Mouse (Mus musculus) limb, embryonic 10.5 days (tissue): ENCODE data around the gene Tas2r144. TPM values are rescaled to one million over a fixed set of nuclear protein-coding genes. Genes with fewer than 3 reads are reported as not detected.

Experiments
- DNase-seq: peaks from one replicate; pipeline ENCODE4 v3.0.0-alpha.2; 2017; ENCODE audit warnings: low spot score
- H3K27ac ChIP-seq: fragments of 300-500 bp; sonication (generic); 2 replicates; pipeline ENCODE4 v1.5.1; 2016; ENCODE audit warnings: mild to moderate bottlenecking
- H3K27me3 ChIP-seq: fragments of 300-500 bp; sonication (generic); 2 replicates; pipeline ENCODE4 v1.6.1; 2016; ENCODE audit warnings: low read depth, mild to moderate bottlenecking; ENCODE audit not compliant: poor library complexity, severe bottlenecking
- H3K36me3 ChIP-seq: fragments of 300-500 bp; sonication (generic); 2 replicates; pipeline ENCODE4 v1.6.1; 2016; ENCODE audit warnings: mild to moderate bottlenecking, moderate library complexity
- H3K4me1 ChIP-seq: fragments of 300-500 bp; sonication (generic); 2 replicates; pipeline ENCODE4 v1.6.1; 2016
- H3K4me3 ChIP-seq: fragments of 300-500 bp; sonication (generic); 2 replicates; pipeline ENCODE4 v1.5.1; 2016; ENCODE audit warnings: mild to moderate bottlenecking, moderate library complexity
- H3K9me3 ChIP-seq: fragments of 300-500 bp; sonication (generic); replicated peaks from 2 replicates; pipeline ENCODE4 v1.6.1; 2016; ENCODE audit warnings: mild to moderate bottlenecking
- WGBS: fragments of 180-500 bp; shearing (Covaris S2); methylation state at CpG from one replicate; pipeline ENCODE4 v1.1.7; 2016; 5-methylcytosine and 5-hydroxymethylcytosine counted together
- polyA plus RNA-seq: library from polyadenylated mRNA; unstranded; fragments of >200 nt; fragmentation: Nextera tagmentation; extraction: Ambion mirVana; gene quantifications from 2 replicates; pipeline ENCODE4 v1.2.1, GENCODE M21; 2016

Gene Tas2r144
- polyA plus RNA-seq, result not detected in 2 replicates

- no peaks in the 10 kb centered on the region for H3K27me3 ChIP-seq
- no peaks in the 10 kb centered on the region for H3K36me3 ChIP-seq
- no peak for DNase-seq
- no peak within 1 kb of the TSS for H3K4me3 ChIP-seq
- H3K4me1 ChIP-seq, result no peaks in the 10 kb centered on the region
- H3K27ac ChIP-seq, result no peak within 1 kb of the TSS
- WGBS, result 91% methylated on average over 2 of the region's 2 CpGs
- no peaks in the 10 kb centered on the region for H3K9me3 ChIP-seq
Observed at GRCm38 (mm10) chr6:42215028-42215427, at the start of gene Tas2r144. Gene Tas2r144 (plus strand): TSS chr6:42215328.

DNA sequence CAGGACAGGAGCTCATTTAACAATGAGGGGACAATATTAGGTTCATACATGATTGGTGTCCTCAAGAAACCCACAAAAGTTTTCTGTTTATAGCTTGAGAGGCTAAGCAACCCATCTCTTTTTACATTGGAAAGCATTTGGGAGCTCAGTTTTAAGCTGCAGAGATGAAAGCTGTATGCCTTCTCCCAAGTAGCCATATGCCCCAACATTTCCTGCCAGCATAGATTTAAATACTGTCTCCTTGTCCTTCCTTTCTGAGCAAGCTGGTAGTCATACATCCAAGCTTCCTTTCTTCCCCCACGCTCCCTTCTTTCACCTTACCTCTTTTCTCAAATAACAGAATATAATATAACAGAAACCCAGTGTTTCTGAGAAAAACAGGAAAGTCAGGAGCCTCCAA, 32.7 kb upstream of the Tas2r144 start:
- 79% methylated on average over 1 of the region's 1 CpGs for WGBS
- DNase-seq, result no peak
- Histone ChIP-seq H3K27me3 (no peaks in the 10 kb centered on the region), H3K27ac (no peak overlapping the region), H3K4me1 (no peaks in the 10 kb centered on the region), H3K4me3 (no peak overlapping the region), H3K9me3 (no peaks in the 10 kb centered on the region), H3K36me3 (no peaks in the 10 kb centered on the region)

- no peaks in the 10 kb centered on the region for H3K9me3 ChIP-seq
- H3K27me3 ChIP-seq, result no peaks in the 10 kb centered on the region
- no peaks in the 10 kb centered on the region for H3K36me3 ChIP-seq
- no peak overlapping the region for H3K27ac ChIP-seq
- H3K4me1 ChIP-seq, result no peaks in the 10 kb centered on the region
- WGBS, result 48% methylated on average over 3 of the region's 3 CpGs
- DNase-seq, result no peak
- no peak overlapping the region for H3K4me3 ChIP-seq
Observed at GRCm38 (mm10) chr6:42186230-42186629, 28.9 kb upstream of the Tas2r144 start.

- 48% methylated on average over 3 of the region's 3 CpGs for WGBS
- DNase-seq, result no peak
- no peak overlapping the region for H3K27ac ChIP-seq
- no peaks in the 10 kb centered on the region for H3K27me3 ChIP-seq
- no peaks in the 10 kb centered on the region for H3K4me1 ChIP-seq
- no peak overlapping the region for H3K4me3 ChIP-seq
- H3K9me3 ChIP-seq, result no peaks in the 10 kb centered on the region
- no peaks in the 10 kb centered on the region for H3K36me3 ChIP-seq
Observed at GRCm38 (mm10) chr6:42197710-42198109, 17.4 kb upstream of the Tas2r144 start.

DNA sequence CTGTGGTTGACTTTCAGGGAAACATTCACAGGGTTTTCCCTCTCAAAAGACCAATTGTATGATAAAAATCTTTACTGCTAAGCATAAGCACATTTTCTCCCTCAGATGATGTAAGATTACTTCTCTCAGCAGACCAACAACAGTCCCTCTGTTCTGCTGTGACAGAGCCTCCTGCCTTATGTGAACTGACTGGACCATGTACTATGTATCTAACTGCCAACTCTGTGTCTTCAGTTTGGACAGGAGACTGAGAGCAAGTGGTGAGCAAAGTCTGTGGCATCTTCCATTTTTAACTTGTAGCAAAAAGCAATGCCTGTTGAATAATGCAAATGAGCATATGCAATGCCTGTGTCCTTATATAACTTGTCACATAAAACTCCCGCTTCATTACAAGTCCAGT, 15.6 kb upstream of the Tas2r144 start:
- no peak for DNase-seq
- Histone ChIP-seq H3K27ac (no peak overlapping the region), H3K4me3 (no peak overlapping the region), H3K36me3 (no peaks in the 10 kb centered on the region), H3K4me1 (no peaks in the 10 kb centered on the region), H3K9me3 (no peaks in the 10 kb centered on the region), H3K27me3 (no peaks in the 10 kb centered on the region)
- WGBS, result 85% methylated on average over 1 of the region's 1 CpGs

DNA sequence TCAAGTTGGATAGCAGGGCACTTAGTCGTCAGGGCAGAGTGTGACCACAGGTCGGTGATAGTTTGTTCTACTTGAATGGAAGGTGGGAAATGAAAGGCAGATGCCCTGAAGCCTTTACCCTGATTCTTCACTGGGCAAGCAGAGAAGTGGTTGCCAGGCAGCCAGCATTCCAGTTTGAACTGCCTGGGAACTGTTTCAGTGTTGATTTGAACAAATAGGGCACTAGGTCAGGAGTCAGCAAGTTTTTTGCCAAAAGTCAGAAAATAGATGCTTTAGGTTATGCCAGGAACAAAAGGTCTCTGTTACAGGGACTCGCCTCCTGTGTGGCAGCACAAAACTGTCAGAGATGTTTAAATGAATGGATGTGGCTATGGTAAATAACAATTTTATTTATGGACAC, 7.2 kb downstream of the Tas2r144 start:
- Histone ChIP-seq H3K27me3 (no peaks in the 10 kb centered on the region), H3K4me3 (no peak overlapping the region), H3K27ac (no peak overlapping the region), H3K36me3 (no peaks in the 10 kb centered on the region), H3K9me3 (no peaks in the 10 kb centered on the region), H3K4me1 (no peaks in the 10 kb centered on the region)
- WGBS, result 82% methylated on average over 3 of the region's 3 CpGs
- DNase-seq, result no peak

- Histone ChIP-seq H3K36me3 (no peaks in the 10 kb centered on the region), H3K9me3 (no peaks in the 10 kb centered on the region), H3K4me1 (no peaks in the 10 kb centered on the region), H3K27me3 (no peaks in the 10 kb centered on the region), H3K4me3 (no peak overlapping the region), H3K27ac (no peak overlapping the region)
- WGBS, result 77% methylated on average over 4 of the region's 4 CpGs
- DNase-seq, result no peak
Observed at GRCm38 (mm10) chr6:42225046-42225445, 9.9 kb downstream of the Tas2r144 start.

GRCm38 (mm10) chr6:42227240-42228101, 12.3 kb downstream of the Tas2r144 start:
- Histone ChIP-seq H3K27me3 (no peaks in the 10 kb centered on the region), H3K4me1 (no peaks in the 10 kb centered on the region), H3K36me3 (no peaks in the 10 kb centered on the region), H3K9me3 (no peaks in the 10 kb centered on the region), H3K27ac (no peak overlapping the region), H3K4me3 (no peak overlapping the region)
- 37% methylated on average over 17 of the region's 17 CpGs for WGBS
- peak; percentile 78 for DNase-seq

GRCm38 (mm10) chr6:42229610-42230009, 14.5 kb downstream of the Tas2r144 start:
- H3K27me3 ChIP-seq, result no peaks in the 10 kb centered on the region
- WGBS, result 71% methylated on average over 4 of the region's 4 CpGs
- H3K9me3 ChIP-seq, result no peaks in the 10 kb centered on the region
- no peaks in the 10 kb centered on the region for H3K36me3 ChIP-seq
- H3K27ac ChIP-seq, result no peak overlapping the region
- no peaks in the 10 kb centered on the region for H3K4me1 ChIP-seq
- no peak for DNase-seq
- no peak overlapping the region for H3K4me3 ChIP-seq

GRCm38 (mm10) chr6:42231191-42231590, 16.1 kb downstream of the Tas2r144 start:
- Histone ChIP-seq H3K27ac (no peak overlapping the region), H3K4me1 (no peaks in the 10 kb centered on the region), H3K27me3 (no peaks in the 10 kb centered on the region), H3K9me3 (no peaks in the 10 kb centered on the region), H3K4me3 (no peak overlapping the region), H3K36me3 (no peaks in the 10 kb centered on the region)
- DNase-seq, result no peak
- WGBS, result 93% methylated on average over 3 of the region's 3 CpGs

GRCm38 (mm10) chr6:42237276-42237805, 22.2 kb downstream of the Tas2r144 start:
- no peaks in the 10 kb centered on the region for H3K27me3 ChIP-seq
- H3K27ac ChIP-seq, result no peak overlapping the region
- H3K4me3 ChIP-seq, result no peak overlapping the region
- H3K4me1 ChIP-seq, result no peaks in the 10 kb centered on the region
- WGBS, result 78% methylated on average over 6 of the region's 6 CpGs
- no peaks in the 10 kb centered on the region for H3K36me3 ChIP-seq
- H3K9me3 ChIP-seq, result no peaks in the 10 kb centered on the region
- DNase-seq, result no peak

GRCm38 (mm10) chr6:42241311-42242045, 26.4 kb downstream of the Tas2r144 start:
- Histone ChIP-seq H3K27ac (no peak overlapping the region), H3K4me1 (peaks cover 7% of the 10 kb centered on the region), H3K36me3 (no peaks in the 10 kb centered on the region), H3K27me3 (peaks cover 5% of the 10 kb centered on the region), H3K9me3 (no peaks in the 10 kb centered on the region), H3K4me3 (no peak overlapping the region)
- no peak for DNase-seq
- WGBS, result 78% methylated on average over 6 of the region's 6 CpGs

GRCm38 (mm10) chr6:42245711-42246353, 30.7 kb downstream of the Tas2r144 start, which contains the start of gene Gstk1:
Gene Gstk1 (plus strand): TSS chr6:42245935.
- Histone ChIP-seq H3K36me3 (no peaks in the 10 kb centered on the region), H3K27ac (peak within 1 kb of the TSS; percentile 68), H3K9me3 (no peaks in the 10 kb centered on the region), H3K4me1 (peaks cover 7% of the 10 kb centered on the region), H3K4me3 (peak within 1 kb of the TSS; percentile 60), H3K27me3 (peaks cover 16% of the 10 kb centered on the region)
- DNase-seq, result peak; percentile 76
- WGBS, result 3% methylated on average over 28 of the region's 28 CpGs
